Mouse (Mus musculus): ENCODE measurements around the gene U2af1l4.

U2af1l4 gene

DNA sequence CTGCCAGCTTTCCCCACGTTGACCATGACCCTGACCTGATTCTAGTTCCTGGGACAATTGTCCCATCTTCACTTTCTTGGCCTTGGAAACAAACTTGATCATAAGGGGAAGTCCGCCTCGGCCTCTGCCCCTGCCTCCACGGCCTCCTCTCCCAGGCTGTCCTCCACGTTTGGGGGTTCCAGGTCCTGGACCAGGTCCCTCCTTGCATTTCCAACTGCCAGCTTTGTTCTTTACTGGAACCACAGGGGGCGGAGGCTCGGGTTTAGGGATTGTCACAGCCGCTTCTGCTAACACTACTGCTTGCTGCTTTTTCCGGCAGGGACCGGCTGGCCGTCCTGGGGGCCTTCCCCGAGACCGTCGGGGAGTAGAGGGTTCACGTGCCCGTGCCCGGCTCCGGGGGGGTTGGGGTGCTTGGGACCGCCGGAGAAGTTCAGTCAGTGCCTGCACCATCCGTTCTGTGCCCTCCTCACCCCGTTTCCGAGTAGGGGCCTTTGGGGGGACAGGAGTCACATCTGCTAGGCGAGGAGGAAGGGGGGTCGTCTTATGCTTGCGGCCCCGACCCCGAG, 23.4 kb downstream of the U2af1l4 start:
- DNase-seq (ENCODE audit: low spot score) = peak; percentile 57

- DNase-seq (ENCODE audit: low spot score) = peak; percentile 70
These were observed 25.0 kb downstream of the U2af1l4 start for GRCm38 (mm10) chr7:30587842-30588667.

- DNase-seq (ENCODE audit: low spot score) = peak; percentile 94
These were observed 25.8 kb downstream of the U2af1l4 start, which contains the start of gene Kmt2b for GRCm38 (mm10) chr7:30588676-30589434. Kmt2b (minus strand) TSS chr7:30588726.

GRCm38 (mm10) chr7:30589435-30590301, 26.6 kb downstream of the U2af1l4 start:
- peak; percentile 96 for DNase-seq (ENCODE audit: low spot score)

DNA sequence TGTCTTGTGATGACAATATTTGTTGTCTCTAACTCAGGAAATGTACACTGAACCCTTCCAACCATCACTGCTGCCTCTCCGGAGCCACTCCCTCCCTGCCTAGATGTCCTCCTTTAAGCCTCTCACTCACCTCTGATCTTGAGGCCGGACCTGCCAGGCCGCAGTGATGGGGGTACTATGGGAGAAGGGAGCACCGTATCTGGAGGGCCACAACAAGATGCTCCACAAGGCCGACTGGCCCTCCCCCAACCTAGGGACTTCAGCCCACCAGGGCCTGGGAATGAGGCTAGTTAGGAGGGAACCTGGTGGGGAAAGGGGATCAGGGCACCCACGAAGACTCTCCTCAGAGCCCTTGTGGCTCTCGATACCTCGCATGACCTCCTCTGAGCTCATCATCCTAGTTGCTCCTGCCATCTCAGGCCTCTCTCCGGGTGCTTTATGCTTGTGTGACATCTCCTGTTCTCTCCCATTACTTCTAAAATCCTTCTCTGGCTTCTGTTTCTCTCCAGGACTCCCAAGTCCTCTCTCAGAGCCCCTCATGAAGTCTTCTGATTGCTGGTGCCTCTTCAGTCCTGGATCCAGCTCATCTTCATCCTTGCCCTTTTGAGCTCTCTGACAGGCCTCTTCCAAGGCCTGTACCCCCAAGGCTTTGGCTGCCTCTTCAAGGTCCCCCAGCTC, 28.0 kb downstream of the U2af1l4 start:
- no peak for DNase-seq (ENCODE audit: low spot score)

- DNase-seq (ENCODE audit: low spot score) = no peak
These were observed 28.5 kb downstream of the U2af1l4 start for GRCm38 (mm10) chr7:30591605-30591951.

DNA sequence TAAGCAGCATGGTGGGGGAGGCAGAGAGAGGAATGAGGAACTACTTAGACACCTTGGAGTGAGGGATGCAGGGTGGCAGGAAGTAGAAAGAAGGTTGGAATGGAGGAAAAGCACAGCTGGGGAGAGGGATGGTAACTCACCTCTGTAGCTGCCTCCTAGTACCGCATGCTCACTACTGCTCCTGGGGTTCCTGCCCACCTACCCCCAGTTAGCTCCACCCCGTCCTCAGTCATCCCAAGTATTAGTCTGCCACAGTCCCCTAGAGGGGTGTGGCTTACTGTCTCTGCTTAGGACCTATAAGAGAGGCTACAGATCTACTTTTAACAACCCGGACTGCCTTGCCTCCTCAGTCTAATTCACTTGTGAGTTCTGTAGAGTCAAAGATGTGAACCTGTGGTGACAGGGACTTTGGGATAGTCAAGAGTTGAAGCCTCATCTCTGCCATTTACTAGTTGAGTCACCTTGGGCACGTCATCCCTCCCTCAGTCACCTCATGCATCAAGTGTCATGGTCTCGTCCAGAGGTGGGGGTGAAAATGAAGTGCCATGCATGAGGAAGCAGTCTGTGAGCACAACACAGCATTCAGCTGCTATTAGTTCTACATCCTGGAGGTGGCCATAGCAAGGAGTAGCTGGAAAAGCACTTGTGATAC, 29.8 kb downstream of the U2af1l4 start:
- DNase-seq (ENCODE audit: low spot score) = no peak

DNA sequence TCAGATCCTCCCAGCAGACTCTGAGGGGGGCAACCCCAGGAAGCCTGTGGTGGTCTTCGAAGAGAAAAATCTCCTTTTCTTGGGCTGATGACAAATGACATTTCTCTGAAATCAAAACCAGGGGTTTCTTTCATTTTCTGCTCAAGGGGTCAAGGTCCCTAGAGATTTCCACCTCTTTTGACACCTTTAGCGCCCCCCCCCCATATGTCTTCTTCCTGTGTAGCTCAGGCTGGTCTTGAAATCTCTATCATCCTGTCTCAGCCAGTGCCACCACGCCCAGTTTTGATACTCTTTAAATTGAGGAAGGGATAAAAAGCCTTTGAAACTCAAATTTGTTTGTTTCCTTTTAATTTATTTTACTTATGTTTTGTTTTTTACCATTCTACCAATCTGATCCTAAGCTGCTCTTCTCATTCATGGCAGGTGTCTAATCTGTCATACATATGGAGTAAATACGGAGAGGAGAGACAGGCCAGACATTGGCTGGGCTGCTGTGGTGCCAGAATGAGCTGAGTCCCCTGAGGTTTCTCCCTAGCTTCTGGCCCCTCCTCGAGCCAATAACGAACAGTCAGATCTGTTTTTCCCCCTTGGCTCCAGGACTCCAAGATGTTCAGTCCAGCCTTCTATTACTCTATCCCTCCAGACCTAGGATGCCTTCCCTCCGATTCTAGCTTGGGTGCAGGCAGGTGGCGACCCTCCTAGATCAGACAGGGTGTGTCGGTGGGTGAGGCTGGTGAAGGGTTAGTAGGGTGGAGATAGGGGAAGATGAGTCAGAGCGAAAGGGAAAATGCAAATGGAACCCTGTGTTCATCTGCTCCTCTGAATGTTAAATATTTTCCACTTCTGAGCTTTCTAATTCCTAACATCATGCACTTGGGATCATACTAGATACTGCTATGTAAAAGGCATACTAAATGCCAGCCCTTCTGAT, 30.7 kb downstream of the U2af1l4 start:
- DNase-seq (ENCODE audit: low spot score) = no peak

DNA sequence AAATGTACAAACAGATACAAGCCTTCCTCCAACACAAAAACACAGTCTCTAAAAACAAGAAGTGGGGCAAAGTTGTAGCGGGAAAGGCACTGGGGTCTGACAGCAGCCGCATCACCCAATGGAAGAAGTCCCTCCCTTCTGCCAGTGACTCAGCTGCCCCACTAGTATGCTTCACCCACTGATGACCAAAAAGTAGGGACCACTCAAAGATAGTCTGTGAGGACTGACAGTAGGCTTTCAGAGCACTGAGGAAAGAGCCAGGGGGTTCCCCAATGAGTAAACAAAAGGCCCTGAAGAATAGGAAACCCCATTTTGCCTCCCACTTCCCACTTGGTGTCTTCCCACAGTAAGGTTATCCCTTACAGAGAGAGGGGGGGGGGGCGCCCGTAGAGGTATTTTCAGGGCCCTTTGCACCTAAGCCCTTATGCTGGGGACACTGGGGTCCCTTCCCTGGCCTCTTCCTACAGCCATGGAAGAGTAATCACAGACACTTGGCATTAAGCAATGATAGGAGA, 31.5 kb downstream of the U2af1l4 start:
- DNase-seq (ENCODE audit: low spot score) = no peak

GRCm38 (mm10) chr7:30596093-30596492, 33.0 kb downstream of the U2af1l4 start:
- no peak for DNase-seq (ENCODE audit: low spot score)

DNA sequence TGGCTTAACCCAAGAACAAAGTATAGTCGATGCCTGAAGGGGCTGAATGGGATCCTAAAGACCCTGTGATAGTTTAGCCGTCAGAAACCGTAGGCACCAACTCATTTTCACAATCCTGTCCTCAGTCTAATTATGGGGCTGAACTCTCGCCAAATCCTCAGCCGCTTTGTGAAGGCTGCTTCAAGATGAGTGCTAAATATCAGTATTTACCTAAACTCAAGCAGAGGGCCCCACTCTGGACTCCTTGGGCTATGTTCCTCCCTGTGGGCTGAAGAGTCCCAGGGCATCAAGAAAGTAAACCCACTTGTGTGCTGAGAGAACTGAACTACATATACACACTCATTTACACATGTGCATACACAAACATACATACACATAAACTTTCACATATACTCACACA, 33.7 kb downstream of the U2af1l4 start:
- no peak for DNase-seq (ENCODE audit: low spot score)

DNA sequence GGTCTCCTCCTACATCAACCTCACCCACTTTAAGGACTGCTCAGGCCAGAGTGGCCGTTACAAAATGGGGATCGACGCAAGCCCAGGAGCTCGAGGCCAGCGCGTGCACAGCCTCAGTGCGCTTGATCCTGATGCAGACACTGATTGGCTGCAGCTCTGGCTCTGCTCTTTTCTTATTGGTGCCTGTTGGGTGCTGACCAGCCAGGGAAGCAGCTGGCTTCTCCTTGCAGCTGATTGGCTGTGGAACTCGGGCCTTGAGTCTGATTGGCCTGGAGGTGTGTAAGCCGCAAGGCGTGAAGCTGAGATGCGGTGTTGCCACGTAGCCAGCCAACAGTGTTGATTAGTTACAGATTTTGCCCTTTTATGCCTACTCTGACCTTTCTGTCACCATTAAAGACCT, 35.7 kb downstream of the U2af1l4 start, which contains the start of gene Zbtb32:
TSS of gene Zbtb32 (minus strand) at position 124 of the 400 bp plus-strand sequence.
- DNase-seq (ENCODE audit: low spot score) = no peak

- peak; percentile 91 for DNase-seq (ENCODE audit: low spot score)
These were observed 36.8 kb downstream of the U2af1l4 start for GRCm38 (mm10) chr7:30599933-30600353.

DNA sequence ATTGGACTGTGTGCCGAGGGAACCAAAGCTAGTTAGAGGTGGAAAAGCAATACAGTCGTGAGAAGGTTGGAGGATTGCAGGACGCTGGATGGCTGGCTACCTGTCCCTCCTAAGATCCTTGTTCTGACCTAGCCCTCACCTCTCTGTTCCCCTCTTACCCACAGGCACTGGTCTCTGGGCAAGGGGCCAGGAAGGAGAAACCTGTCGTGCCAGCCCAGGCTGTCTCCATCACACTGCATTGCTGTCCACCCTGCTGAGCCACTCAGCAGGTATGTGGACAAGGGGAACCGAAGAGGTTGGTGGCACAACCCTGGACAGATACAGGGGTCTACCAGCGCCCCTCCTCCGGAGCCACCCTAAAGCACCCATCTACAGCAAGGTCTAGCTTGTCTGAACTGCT, 37.5 kb downstream of the U2af1l4 start:
- DNase-seq (ENCODE audit: low spot score) = no peak

GRCm38 (mm10) chr7:30602583-30602982, 39.5 kb downstream of the U2af1l4 start:
- no peak for DNase-seq (ENCODE audit: low spot score)

GRCm38 (mm10) chr7:30604424-30604823, 41.3 kb downstream of the U2af1l4 start:
- no peak for DNase-seq (ENCODE audit: low spot score)

DNA sequence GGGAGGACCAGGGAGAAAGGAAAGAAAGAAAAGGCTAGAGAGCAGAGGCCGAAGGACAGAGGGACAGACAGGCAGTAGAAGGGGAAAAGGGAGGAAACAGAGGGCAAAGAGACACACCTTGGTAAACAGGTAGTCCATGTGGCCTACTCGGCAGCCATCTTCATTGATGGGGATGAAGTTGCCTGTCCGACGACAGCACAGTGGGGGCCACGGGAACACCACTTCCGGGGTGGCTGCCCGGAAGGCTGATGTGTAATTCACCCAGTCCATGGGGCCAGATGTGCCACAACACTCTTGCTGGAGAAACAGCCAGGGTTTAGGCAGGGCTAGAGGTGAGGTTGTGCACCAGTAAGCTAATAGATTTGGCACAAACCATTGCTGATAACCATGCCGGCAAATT, 41.8 kb downstream of the U2af1l4 start:
- no peak for DNase-seq (ENCODE audit: low spot score)

- peak; percentile 77 for DNase-seq (ENCODE audit: low spot score)
These were observed 44.7 kb downstream of the U2af1l4 start for GRCm38 (mm10) chr7:30607706-30608309.

GRCm38 (mm10) chr7:30608476-30608875, 45.4 kb downstream of the U2af1l4 start:
- no peak for DNase-seq (ENCODE audit: low spot score)
